ENCODE assay signal across 11 mouse cellular contexts in the genomic region with DNA sequence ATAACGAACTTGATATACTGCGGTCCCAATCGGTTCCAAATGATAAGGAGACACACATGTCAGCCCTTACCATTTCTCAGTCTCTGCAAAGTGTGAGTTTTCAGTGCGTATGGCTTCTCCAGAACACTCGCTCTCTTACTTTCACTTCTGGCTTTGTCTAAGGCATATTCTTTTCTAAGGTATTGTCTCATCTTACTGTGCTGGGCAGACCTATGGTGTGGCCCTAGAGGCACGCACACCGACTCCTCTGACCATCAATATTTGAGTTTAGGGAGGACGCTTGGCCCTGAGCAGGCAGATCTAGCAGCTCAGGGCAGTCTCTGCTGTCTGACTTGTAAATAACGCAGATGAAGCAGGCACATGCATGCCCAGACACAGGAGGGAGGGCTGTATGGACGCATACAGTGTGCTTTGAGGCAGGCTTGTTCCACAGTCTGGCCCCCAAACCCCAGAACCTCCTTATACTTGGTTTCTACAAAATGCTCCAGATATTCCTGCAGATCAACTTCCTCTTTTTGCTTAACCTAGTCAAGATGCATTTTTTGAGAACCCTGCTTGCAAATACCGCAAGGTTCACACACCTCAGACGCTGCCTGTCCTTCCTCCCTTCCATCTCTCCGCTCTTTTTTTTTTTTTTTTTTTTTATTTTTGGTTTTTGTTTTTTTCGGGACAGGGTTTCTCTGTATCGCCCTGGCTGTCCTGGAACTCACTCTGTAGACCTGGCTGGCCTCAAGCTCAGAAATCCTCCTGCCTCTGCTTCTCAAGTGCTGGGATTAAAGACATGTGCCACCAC. TPM values are rescaled to one million over a fixed set of nuclear protein-coding genes. Genes with fewer than 3 reads are reported as not detected.
DNase-seq lines count a peak whose midpoint lies in the region; ATAC-seq and TF ChIP-seq lines count a peak whose summit lies in the region.
"Had no signal": no experiment of that assay in that cellular context is flagged by ENCODE, and none has a peak within 500 bp of the region (broad histone marks: within the 10 kb centered on the region; RNA-seq: fewer than 3 reads in every experiment).

No protein-coding gene starts in this region.

- no peaks in the 10 kb centered on the region for H3K27me3 ChIP-seq in heart, embryonic 10.5 days (ENCODE audit: insufficient read depth, poor library complexity, severe bottlenecking)
- no peaks in the 10 kb centered on the region for H3K27me3 ChIP-seq in heart, adult 2 months (ENCODE audit: control insufficient read depth, insufficient read depth, low read length)
- H3K27me3 ChIP-seq in small intestine, adult 2 months (ENCODE audit: control insufficient read depth, insufficient read depth, low read length), result no peaks in the 10 kb centered on the region
- H3K27me3 ChIP-seq in kidney, embryonic 15.5 days, result no peaks in the 10 kb centered on the region

- no peak overlapping the region for H3K4me2 ChIP-seq in kidney, embryonic 15.5 days

- H3K4me1 ChIP-seq in heart, embryonic 10.5 days, result no peaks in the 10 kb centered on the region; the same call in none of the 2 replicates
- H3K4me1 ChIP-seq in heart, adult 2 months (ENCODE audit: control insufficient read depth, insufficient read depth, low read length), result peaks cover 2% of the 10 kb centered on the region; the same call in 1 of the 2 replicates
- H3K4me1 ChIP-seq in ES-E14 (ENCODE audit: control insufficient read depth in 2 of 2, insufficient read depth in 2 of 2, low read length in 2 of 2, poor library complexity in 1 of 2), result no peaks in the 10 kb centered on the region
- peaks cover 4% of the 10 kb centered on the region; the same call in 1 of the 2 replicates for H3K4me1 ChIP-seq in small intestine, adult 2 months (ENCODE audit: control insufficient read depth, insufficient read depth, insufficient read length, low read length)
- H3K4me1 ChIP-seq in kidney, embryonic 15.5 days, result no peaks in the 10 kb centered on the region

- TF ChIP-seq EP300 in heart, adult 2 months (IDR thresholded peaks at IDR 0.05; ENCODE audit: insufficient read depth, low read depth, low read length), result no peak

- no peak for DNase-seq in heart, embryonic 10.5 days (ENCODE audit: low spot score)
- no peak for DNase-seq in heart, adult 2 months
- no peak for DNase-seq in ES-E14 (ENCODE audit: low read depth, low spot score)
- no peak for DNase-seq in retina, postnatal 1 day
- no peak for DNase-seq in adrenal gland, adult 18-20 months (ENCODE audit: low spot score in 2 of 2)
- DNase-seq: cerebellum, adult 18-20 months; forebrain, postnatal 0 days; heart, postnatal 10 days had no signal

- ATAC-seq in inflammation-experienced regulatory T-cells, adult 6 months, result peak; percentile 53
- no peak for ATAC-seq in kidney, embryonic 15.5 days (replicated peaks; ENCODE audit: low FRiP score)
- ATAC-seq: forebrain, postnatal 0 days had no signal

- H3K9me3 ChIP-seq in heart, embryonic 10.5 days, result no peaks in the 10 kb centered on the region
- no peaks in the 10 kb centered on the region for H3K9me3 ChIP-seq in ES-E14 (ENCODE audit: control insufficient read depth, insufficient read depth, low read depth, low read length)
- H3K9me3 ChIP-seq in kidney, embryonic 15.5 days (replicated peaks), result no peaks in the 10 kb centered on the region

- no peak for TF ChIP-seq CTCF in heart, adult 2 months (IDR thresholded peaks at IDR 0.05)
- TF ChIP-seq CTCF in small intestine, adult 2 months (IDR thresholded peaks at IDR 0.05; ENCODE audit: extremely low read depth, insufficient read length, insufficient replicate concordance, low read depth, low read length), result no peak

- WGBS in heart, embryonic 10.5 days, result 91% methylated on average over 15 of the region's 15 CpGs
- WGBS in heart, adult 2 months, result 82% methylated on average over 15 of the region's 15 CpGs
- WGBS in small intestine, adult 2 months, result 85% methylated on average over 15 of the region's 15 CpGs
- WGBS in kidney, embryonic 15.5 days, result 90% methylated on average over 15 of the region's 15 CpGs

- no peak overlapping the region for H3K4me3 ChIP-seq in heart, embryonic 10.5 days
- H3K4me3 ChIP-seq in heart, adult 2 months, result no peak overlapping the region
- H3K4me3 ChIP-seq in ES-E14 (ENCODE audit: insufficient read depth in 1 of 2, low read depth in 1 of 2, low read length in 2 of 2, poor library complexity in 1 of 2, severe bottlenecking in 1 of 2), result no peak overlapping the region
- H3K4me3 ChIP-seq in small intestine, adult 2 months (ENCODE audit: low read depth, low read length), result peak overlapping the region; percentile 52
- no peak overlapping the region for H3K4me3 ChIP-seq in kidney, embryonic 15.5 days (replicated peaks)

- intact Hi-C loops in heart, adult 2 months (cut with DNase I), result no loop called here

- peaks cover 2% of the 10 kb centered on the region; the same call in 1 of the 2 replicates for H3K79me2 ChIP-seq in heart, adult 2 months (replicated peaks; ENCODE audit: control insufficient read depth, insufficient read depth, low read length)

- no peak for TF ChIP-seq POLR2A in heart, adult 2 months (IDR thresholded peaks at IDR 0.05; ENCODE audit: insufficient read depth, low read depth, low read length)
- no peak for TF ChIP-seq POLR2A in small intestine, adult 2 months (IDR thresholded peaks at IDR 0.05; ENCODE audit: low read depth, low read length)

- H3K36me3 ChIP-seq in heart, embryonic 10.5 days, result peaks cover 8% of the 10 kb centered on the region
- H3K36me3 ChIP-seq in heart, adult 2 months (ENCODE audit: control insufficient read depth, insufficient read depth, low read length), result no peaks in the 10 kb centered on the region
- no peaks in the 10 kb centered on the region for H3K36me3 ChIP-seq in ES-E14 (ENCODE audit: control insufficient read depth, insufficient read depth, low read length, poor library complexity, severe bottlenecking)
- H3K36me3 ChIP-seq in small intestine, adult 2 months (ENCODE audit: control insufficient read depth, insufficient read depth, low read length), result peaks cover 7% of the 10 kb centered on the region; the same call in 1 of the 2 replicates
- 0 out of 2 replicates have a peak, but pooled peaks cover 5% of the 10 kb centered on the region for H3K36me3 ChIP-seq in kidney, embryonic 15.5 days

- peak overlapping the region; percentile 33; the same call in 1 of the 2 replicates for H3K27ac ChIP-seq in heart, embryonic 10.5 days
- H3K27ac ChIP-seq in heart, adult 2 months, result no peak overlapping the region
- H3K27ac ChIP-seq in ES-E14 (ENCODE audit: insufficient read depth, low read depth, low read length, poor library complexity, severe bottlenecking), result no peak overlapping the region
- H3K27ac ChIP-seq in small intestine, adult 2 months (ENCODE audit: insufficient read depth, low read depth, low read length), result peak overlapping the region; percentile 70
- H3K27ac ChIP-seq in kidney, embryonic 15.5 days, result no peak overlapping the region

- in situ Hi-C loops in ES-E14 (cut with MboI; ENCODE audit: low sequenced_read_pairs in 2 of 2, unreplicated experiment in 2 of 2), result no loop called here

- H3K9ac ChIP-seq in heart, adult 2 months (ENCODE audit: low read depth, low read length), result no peak overlapping the region
- no peak overlapping the region for H3K9ac ChIP-seq in ES-E14 (ENCODE audit: insufficient read depth, low read depth, low read length, poor library complexity, severe bottlenecking)
- H3K9ac ChIP-seq in kidney, embryonic 15.5 days, result no peak overlapping the region
- H3K9ac ChIP-seq: forebrain, postnatal 0 days had no signal

TF ChIP-seq in ES-E14, 5 proteins besides CTCF, POLR2A, EP300 and RAD21:
- TF ChIP-seq ZNF384 (IDR thresholded peaks at IDR 0.05; ENCODE audit: low read depth, low read length) (0 out of 2 replicates have a peak, but pooled peaks have one; percentile 5), CHD2 (IDR thresholded peaks at IDR 0.05; ENCODE audit: low read depth, low read length) (no peak)

RNA-seq across cellular contexts. Expression of a gene that starts 8.0 kb away (rescaled TPM):
- polyA plus RNA-seq in heart, embryonic 10.5 days (2016; fragmentation: Nextera tagmentation; extraction: Ambion mirVana), result 13.5 and 15.5 TPM in 2 replicates
- 10 to 100 TPM; 21.3 to 22.5 TPM for total RNA-seq in heart, adult 2 months (2021)
- polyA plus RNA-seq in heart, adult 2 months (2012; rRNA removed), result 17.1 and 31.1 TPM in 2 replicates
- total RNA-seq in ES-E14 (2012; rRNA removed), result 4.2 and 4.8 TPM in 2 replicates
- polyA plus RNA-seq in inflammation-experienced regulatory T-cells, adult 6 months (2017; shearing (Covaris generic)), result 10 to 100 TPM; 10.7 to 18.4 (median 12.1) TPM
- polyA plus RNA-seq in small intestine, adult 2 months (2012; rRNA removed), result 13.1 and 14.9 TPM in 2 replicates
- 14.1 and 14.3 TPM in 2 replicates for polyA plus RNA-seq in kidney, embryonic 15.5 days (2015; fragmentation: Nextera tagmentation; extraction: Ambion mirVana)
- 100 to 1,000 TPM in 1 of 2 experiments, 10 to 100 TPM in 1; 73.8 to 209 TPM for total RNA-seq in adrenal gland, adult 18-20 months (2021)

RNA-seq across cellular contexts. Expression of a gene that starts 58.2 kb away (rescaled TPM):
- 11.8 and 13.1 TPM in 2 replicates for polyA plus RNA-seq in heart, embryonic 10.5 days (2016; fragmentation: Nextera tagmentation; extraction: Ambion mirVana)
- total RNA-seq in heart, adult 2 months (2021), result 1 to 10 TPM; 2.8 TPM
- polyA plus RNA-seq in heart, adult 2 months (2012; rRNA removed), result 2.1 and 2.6 TPM in 2 replicates
- 24.8 and 29.8 TPM in 2 replicates for total RNA-seq in ES-E14 (2012; rRNA removed)
- 10 to 100 TPM; 15.7 to 29.2 (median 21.9) TPM for polyA plus RNA-seq in inflammation-experienced regulatory T-cells, adult 6 months (2017; shearing (Covaris generic))
- 1.3 and 1.5 TPM in 2 replicates for polyA plus RNA-seq in small intestine, adult 2 months (2012; rRNA removed)
- 13.2 and 15.4 TPM in 2 replicates for polyA plus RNA-seq in kidney, embryonic 15.5 days (2015; fragmentation: Nextera tagmentation; extraction: Ambion mirVana)
- 1 to 10 TPM; 3.4 to 3.9 TPM for total RNA-seq in adrenal gland, adult 18-20 months (2021)

Comparison
In these comparisons a context has a peak if more than half of its experiments do, and no peak if none do; other contexts are left out.
1. H3K27ac ChIP-seq: peak in heart, embryonic 10.5 days (single experiment) and small intestine, adult 2 months (single experiment); none in heart, adult 2 months (single experiment), ES-E14 (single experiment) and kidney, embryonic 15.5 days (single experiment).